Mouse (Mus musculus) neural tube, embryonic 12.5 days (tissue): ENCODE results near the gene Epo. TPM values are rescaled to one million over a fixed set of nuclear protein-coding genes. Genes with fewer than 3 reads are reported as not detected.

Experiments
- ATAC-seq: fragments of 200-750 bp; cut with Nextera tagmentation; 2 replicates; pipeline ENCODE4 v1.8.0; 2017; ENCODE audit warnings: low read depth, mild to moderate bottlenecking, moderate TSS enrichment, moderate library complexity; ENCODE audit not compliant: low FRiP score
- H3K27ac ChIP-seq: fragments of 300-500 bp; sonication (generic); 2 replicates; pipeline ENCODE4 v1.5.1; 2016
- H3K27me3 ChIP-seq: fragments of 300-500 bp; sonication (generic); replicated peaks from 2 replicates; pipeline ENCODE4 v1.6.1; 2016; ENCODE audit warnings: mild to moderate bottlenecking
- H3K36me3 ChIP-seq: fragments of 300-500 bp; sonication (generic); 2 replicates; pipeline ENCODE4 v1.6.1; 2016; ENCODE audit warnings: mild to moderate bottlenecking
- H3K4me1 ChIP-seq: fragments of 300-500 bp; sonication (generic); 2 replicates; pipeline ENCODE4 v1.6.1; 2016
- H3K4me2 ChIP-seq: fragments of 300-500 bp; sonication (generic); replicated peaks from 2 replicates; pipeline ENCODE4 v1.6.1; 2016; ENCODE audit warnings: mild to moderate bottlenecking
- H3K4me3 ChIP-seq: fragments of 300-500 bp; sonication (generic); 2 replicates; pipeline ENCODE4 v1.5.1; 2016
- H3K9ac ChIP-seq: fragments of 300-500 bp; sonication (generic); 2 replicates; pipeline ENCODE4 v1.6.1; 2016; ENCODE audit warnings: mild to moderate bottlenecking
- H3K9me3 ChIP-seq: fragments of 300-500 bp; sonication (generic); 2 replicates; pipeline ENCODE4 v1.6.1; 2016; ENCODE audit warnings: mild to moderate bottlenecking
- WGBS: fragments of 180-500 bp; shearing (Covaris S2); methylation state at CpG from one replicate; pipeline ENCODE4 v1.1.7; 2016; 5-methylcytosine and 5-hydroxymethylcytosine counted together
- polyA plus RNA-seq: library from polyadenylated mRNA; unstranded; fragments of >200 nt; fragmentation: Nextera tagmentation; extraction: Ambion mirVana; gene quantifications from 2 replicates; pipeline ENCODE4 v1.2.1, GENCODE M21; 2016

Epo gene
- polyA plus RNA-seq, 1 experiment from 2014 or later, result not detected

DNA sequence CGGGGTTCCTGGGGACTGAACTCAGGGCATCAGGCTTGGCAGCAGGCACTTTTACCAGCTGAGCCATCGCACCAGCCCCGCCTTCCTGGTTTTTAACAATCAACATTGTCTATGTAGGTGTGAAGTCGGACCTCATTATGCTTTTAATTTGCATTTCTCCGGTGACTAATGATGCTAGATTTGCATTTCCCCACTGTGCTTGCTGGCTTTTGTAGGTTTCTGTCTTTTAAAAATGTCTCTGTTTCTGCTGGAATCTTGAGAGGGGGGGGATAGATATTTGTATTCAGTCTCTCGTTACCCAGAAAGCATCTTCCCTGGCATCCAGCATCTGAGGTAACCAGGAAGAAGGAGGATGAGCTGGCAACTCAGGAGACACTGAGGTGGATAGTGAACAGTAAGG is 28.5 kb upstream of the Epo start:
- no peaks in the 10 kb centered on the region for H3K36me3 ChIP-seq
- H3K9me3 ChIP-seq, result no peaks in the 10 kb centered on the region
- H3K4me1 ChIP-seq, result no peaks in the 10 kb centered on the region
- no peak for ATAC-seq
- H3K27ac ChIP-seq, result no peak overlapping the region
- no peak overlapping the region for H3K9ac ChIP-seq
- H3K27me3 ChIP-seq, result 0 out of 2 replicates have a peak, but pooled peaks cover 3% of the 10 kb centered on the region
- WGBS, result 64% methylated on average over 6 of the region's 6 CpGs
- H3K4me2 ChIP-seq, result no peak overlapping the region
- H3K4me3 ChIP-seq, result no peak overlapping the region

GRCm38 (mm10) chr5:137553898-137554297 is 20.9 kb upstream of the Epo start:
- peaks cover 6% of the 10 kb centered on the region; the same call in 1 of the 2 replicates for H3K4me1 ChIP-seq
- ATAC-seq, result no peak; the same call in none of the 2 replicates
- WGBS, result 56% methylated on average over 11 of the region's 11 CpGs
- no peaks in the 10 kb centered on the region for H3K36me3 ChIP-seq
- 0 out of 2 replicates have a peak, but pooled peaks cover 4% of the 10 kb centered on the region for H3K27me3 ChIP-seq
- H3K9ac ChIP-seq, result peak overlapping the region; percentile 59
- H3K9me3 ChIP-seq, result no peaks in the 10 kb centered on the region
- H3K4me2 ChIP-seq, result peak overlapping the region; percentile 60
- H3K4me3 ChIP-seq, result peak overlapping the region; percentile 52
- 0 out of 2 replicates have a peak overlapping the region, but pooled peaks have one; percentile 32 for H3K27ac ChIP-seq

GRCm38 (mm10) chr5:137553411-137553837 is 20.4 kb upstream of the Epo start, which contains the start of gene Actl6b:
TSS of gene Actl6b (plus strand) at chr5:137553517.
- Histone ChIP-seq H3K4me1 (peaks cover 6% of the 10 kb centered on the region; the same call in 1 of the 2 replicates), H3K9ac (peak within 1 kb of the TSS; percentile 59), H3K9me3 (no peaks in the 10 kb centered on the region), H3K4me2 (peak within 1 kb of the TSS; percentile 60), H3K4me3 (peak within 1 kb of the TSS; percentile 52), H3K36me3 (no peaks in the 10 kb centered on the region), H3K27ac (peak within 1 kb of the TSS; percentile 32; the same call in 1 of the 2 replicates), H3K27me3 (0 out of 2 replicates have a peak, but pooled peaks cover 4% of the 10 kb centered on the region)
- peak; percentile 93 for ATAC-seq
- 2% methylated on average over 37 of the region's 37 CpGs for WGBS

DNA sequence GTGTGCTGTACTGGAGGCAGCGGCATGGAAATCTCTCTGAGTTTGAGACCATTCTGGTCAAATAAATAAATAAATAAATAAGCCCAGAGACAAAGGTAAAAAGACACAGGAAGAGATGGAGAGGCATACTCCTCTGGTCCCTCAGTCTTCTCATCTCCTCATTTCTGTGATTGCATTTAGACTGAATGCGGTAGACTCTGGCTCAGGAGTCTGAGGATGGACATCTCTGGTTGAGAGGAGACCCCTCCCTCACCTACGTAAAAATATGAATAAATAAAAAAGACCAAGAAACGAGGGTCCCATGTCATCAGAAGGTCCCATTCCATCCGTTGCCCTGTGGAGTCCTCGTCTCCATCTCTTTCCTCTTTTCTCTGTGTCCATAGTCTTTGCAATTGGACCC is 20.0 kb upstream of the Epo start:
- H3K27ac ChIP-seq, result no peak overlapping the region
- no peak overlapping the region for H3K9ac ChIP-seq
- 0 out of 2 replicates have a peak, but pooled peaks cover 4% of the 10 kb centered on the region for H3K27me3 ChIP-seq
- H3K4me2 ChIP-seq, result peak overlapping the region; percentile 60
- no peaks in the 10 kb centered on the region for H3K36me3 ChIP-seq
- peak overlapping the region; percentile 52 for H3K4me3 ChIP-seq
- peaks cover 6% of the 10 kb centered on the region; the same call in 1 of the 2 replicates for H3K4me1 ChIP-seq
- 29% methylated on average over 6 of the region's 6 CpGs for WGBS
- ATAC-seq, result no peak; the same call in 1 of the 2 replicates
- no peaks in the 10 kb centered on the region for H3K9me3 ChIP-seq

- Histone ChIP-seq H3K27me3 (0 out of 2 replicates have a peak, but pooled peaks cover 4% of the 10 kb centered on the region), H3K4me1 (peaks cover 6% of the 10 kb centered on the region; the same call in 1 of the 2 replicates), H3K27ac (no peak overlapping the region), H3K9ac (no peak overlapping the region), H3K4me3 (no peak overlapping the region), H3K4me2 (no peak overlapping the region), H3K9me3 (no peaks in the 10 kb centered on the region), H3K36me3 (no peaks in the 10 kb centered on the region)
- 74% methylated on average over 5 of the region's 5 CpGs for WGBS
- no peak for ATAC-seq
Measured at GRCm38 (mm10) chr5:137551119-137551518, 18.1 kb upstream of the Epo start.

DNA sequence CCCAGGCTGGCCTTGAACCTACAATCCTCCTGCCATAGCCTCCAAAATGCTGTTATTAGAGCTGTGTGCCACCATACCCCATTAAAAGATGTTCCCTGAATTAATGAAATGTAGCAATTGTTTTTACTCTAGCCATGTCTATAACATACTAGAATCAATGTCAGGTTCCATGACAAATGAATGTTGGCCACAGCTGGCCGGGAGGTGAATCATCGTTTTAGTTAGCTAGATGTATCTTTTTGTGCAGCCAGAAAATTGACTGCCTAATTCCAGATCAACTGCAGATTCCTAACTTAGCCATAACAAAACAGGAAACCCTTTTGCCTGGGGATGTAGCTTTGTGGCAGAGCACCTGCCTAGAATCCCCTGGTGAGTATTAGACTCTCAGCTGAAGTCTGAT is 16.8 kb upstream of the Epo start:
- Histone ChIP-seq H3K27me3 (0 out of 2 replicates have a peak, but pooled peaks cover 4% of the 10 kb centered on the region), H3K9ac (no peak overlapping the region), H3K36me3 (no peaks in the 10 kb centered on the region), H3K4me2 (no peak overlapping the region), H3K4me3 (no peak overlapping the region), H3K9me3 (no peaks in the 10 kb centered on the region), H3K4me1 (peaks cover 6% of the 10 kb centered on the region; the same call in 1 of the 2 replicates), H3K27ac (no peak overlapping the region)
- 88% methylated on average over 2 of the region's 2 CpGs for WGBS
- ATAC-seq, result no peak

GRCm38 (mm10) chr5:137545596-137545995 is 12.6 kb upstream of the Epo start:
- Histone ChIP-seq H3K27me3 (no peaks in the 10 kb centered on the region), H3K4me1 (no peaks in the 10 kb centered on the region), H3K9me3 (no peaks in the 10 kb centered on the region), H3K27ac (no peak overlapping the region), H3K4me2 (no peak overlapping the region), H3K9ac (no peak overlapping the region), H3K36me3 (no peaks in the 10 kb centered on the region), H3K4me3 (no peak overlapping the region)
- ATAC-seq, result no peak
- WGBS, result 84% methylated on average over 4 of the region's 4 CpGs

- WGBS, result 59% methylated on average over 6 of the region's 6 CpGs
- no peak for ATAC-seq
Measured at GRCm38 (mm10) chr5:137544926-137545325, 11.9 kb upstream of the Epo start.

DNA sequence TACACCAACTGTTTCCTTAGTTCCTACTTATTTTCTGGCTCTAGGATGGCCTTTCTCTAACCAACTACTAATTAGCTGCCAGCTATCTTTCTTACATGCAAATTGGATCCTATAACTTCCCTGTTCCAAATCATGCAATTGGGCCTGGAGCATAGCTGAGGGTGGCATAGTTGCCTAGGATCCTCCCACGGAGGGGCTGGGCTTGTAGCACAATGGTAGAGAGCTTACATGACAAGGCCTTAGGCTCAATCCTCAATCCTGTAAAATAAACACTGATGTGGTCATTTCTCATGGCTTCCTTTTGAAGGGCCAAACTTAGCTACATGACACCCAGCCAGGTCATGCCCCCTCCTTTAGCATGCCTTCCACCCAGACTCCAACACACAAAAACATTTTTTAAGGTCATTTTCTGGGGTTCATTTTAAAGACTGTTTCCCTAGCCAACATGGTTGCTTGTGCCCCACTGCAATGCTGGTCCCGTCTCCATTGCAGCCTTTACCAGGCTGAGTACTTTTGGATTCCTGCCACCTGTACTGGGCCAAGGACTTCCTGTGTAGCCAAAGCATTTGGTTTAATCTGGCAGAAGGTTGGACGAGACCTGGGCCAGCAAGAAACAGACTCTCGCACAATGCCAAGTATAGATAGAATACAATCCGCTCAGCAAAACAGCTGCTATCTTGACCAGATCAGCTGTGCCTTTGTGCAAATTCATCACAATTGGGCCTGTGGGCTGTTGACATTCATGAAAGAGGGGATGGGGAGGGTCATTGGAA is 8.9 kb upstream of the Epo start:
- H3K4me1 ChIP-seq, result no peaks in the 10 kb centered on the region
- H3K4me2 ChIP-seq, result no peak overlapping the region
- no peak overlapping the region for H3K27ac ChIP-seq
- no peak overlapping the region for H3K9ac ChIP-seq
- no peaks in the 10 kb centered on the region for H3K27me3 ChIP-seq
- no peaks in the 10 kb centered on the region for H3K36me3 ChIP-seq
- H3K4me3 ChIP-seq, result no peak overlapping the region
- no peak for ATAC-seq
- WGBS, result 78% methylated on average over 5 of the region's 5 CpGs
- H3K9me3 ChIP-seq, result no peaks in the 10 kb centered on the region

More at GRCm38 (mm10) chr5:137544926-137545325, 11.9 kb upstream of the Epo start:
- Histone ChIP-seq H3K27ac (no peak overlapping the region), H3K4me2 (no peak overlapping the region), H3K4me1 (no peaks in the 10 kb centered on the region), H3K27me3 (no peaks in the 10 kb centered on the region), H3K9me3 (no peaks in the 10 kb centered on the region), H3K36me3 (no peaks in the 10 kb centered on the region), H3K4me3 (no peak overlapping the region), H3K9ac (no peak overlapping the region)

- 69% methylated on average over 6 of the region's 6 CpGs for WGBS
- Histone ChIP-seq H3K27me3 (no peaks in the 10 kb centered on the region), H3K9ac (no peak overlapping the region), H3K36me3 (no peaks in the 10 kb centered on the region), H3K4me2 (no peak overlapping the region), H3K27ac (no peak overlapping the region), H3K4me1 (no peaks in the 10 kb centered on the region), H3K9me3 (no peaks in the 10 kb centered on the region), H3K4me3 (no peak overlapping the region)
- ATAC-seq, result no peak
Measured at GRCm38 (mm10) chr5:137540991-137541390, 7.9 kb upstream of the Epo start.

GRCm38 (mm10) chr5:137539291-137539801 is 6.3 kb upstream of the Epo start:
- no peaks in the 10 kb centered on the region for H3K9me3 ChIP-seq
- no peak overlapping the region for H3K27ac ChIP-seq
- no peaks in the 10 kb centered on the region for H3K4me1 ChIP-seq
- no peaks in the 10 kb centered on the region for H3K36me3 ChIP-seq
- H3K4me2 ChIP-seq, result no peak overlapping the region
- 74% methylated on average over 7 of the region's 7 CpGs for WGBS
- no peak overlapping the region for H3K9ac ChIP-seq
- no peak overlapping the region for H3K4me3 ChIP-seq
- H3K27me3 ChIP-seq, result no peaks in the 10 kb centered on the region
- no peak for ATAC-seq

DNA sequence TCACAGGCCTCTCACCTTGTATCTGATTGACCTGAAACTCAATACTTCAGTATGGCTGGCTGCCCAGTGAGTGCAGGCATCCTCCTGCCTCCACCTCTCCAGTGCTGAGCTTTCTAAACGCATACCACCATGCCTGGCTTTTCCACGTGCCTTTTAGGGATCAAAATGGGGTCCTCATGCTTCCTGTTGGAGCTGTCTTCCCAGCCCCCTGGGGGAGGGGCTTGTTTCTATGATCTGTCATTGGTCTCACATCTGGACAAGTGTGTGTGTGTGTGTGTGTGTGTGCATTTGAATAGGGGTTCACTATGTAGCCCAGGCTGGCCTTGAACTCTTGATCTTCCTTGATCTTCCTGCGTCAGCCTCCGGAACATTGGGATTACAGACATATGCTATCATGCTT is 4.4 kb upstream of the Epo start:
- H3K9ac ChIP-seq, result no peak overlapping the region
- 79% methylated on average over 4 of the region's 4 CpGs for WGBS

More for the DNA sequence above, 4.4 kb upstream of the Epo start:
- Histone ChIP-seq H3K27ac (no peak overlapping the region), H3K4me1 (no peaks in the 10 kb centered on the region), H3K9me3 (no peaks in the 10 kb centered on the region), H3K4me2 (no peak overlapping the region), H3K36me3 (no peaks in the 10 kb centered on the region), H3K4me3 (no peak overlapping the region), H3K27me3 (no peaks in the 10 kb centered on the region)
- ATAC-seq, result no peak
